Mouse (Mus musculus): ENCODE measurements at regions not wholly inside any gene's neighbourhood (a gene's known extent, or its start where the extent isn't known, plus 50 kb on each side); places are given as distances from the start of the nearest gene placed in this dataset.

- 84% methylated on average over 5 of the region's 5 CpGs for WGBS
Observed at GRCm38 (mm10) chr10:125610353-125610752, 221.1 kb upstream of the Slc16a7 start.

GRCm38 (mm10) chr10:125612773-125613172, 223.5 kb upstream of the Slc16a7 start:
- Histone ChIP-seq H3K36me3 (replicated peaks) (no peaks in the 10 kb centered on the region), H3K27ac (no peak overlapping the region), H3K4me1 (peaks cover 2% of the 10 kb centered on the region), H3K4me3 (replicated peaks) (no peak overlapping the region), H3K9me3 (no peaks in the 10 kb centered on the region), H3K27me3 (no peaks in the 10 kb centered on the region), H3K4me2 (no peak overlapping the region), H3K9ac (no peak overlapping the region)
- WGBS, result 83% methylated on average over 6 of the region's 6 CpGs
- ATAC-seq (ENCODE audit: low FRiP score), result no peak

More at GRCm38 (mm10) chr10:125610353-125610752, 221.1 kb upstream of the Slc16a7 start:
- H3K4me3 ChIP-seq (replicated peaks), result no peak overlapping the region
- ATAC-seq (ENCODE audit: low FRiP score), result no peak
- no peak overlapping the region for H3K9ac ChIP-seq
- H3K9me3 ChIP-seq, result no peaks in the 10 kb centered on the region
- H3K27ac ChIP-seq, result no peak overlapping the region
- peaks cover 5% of the 10 kb centered on the region for H3K4me1 ChIP-seq
- H3K27me3 ChIP-seq, result 0 out of 2 replicates have a peak, but pooled peaks cover 5% of the 10 kb centered on the region
- H3K36me3 ChIP-seq (replicated peaks), result no peaks in the 10 kb centered on the region
- H3K4me2 ChIP-seq, result no peak overlapping the region

DNA sequence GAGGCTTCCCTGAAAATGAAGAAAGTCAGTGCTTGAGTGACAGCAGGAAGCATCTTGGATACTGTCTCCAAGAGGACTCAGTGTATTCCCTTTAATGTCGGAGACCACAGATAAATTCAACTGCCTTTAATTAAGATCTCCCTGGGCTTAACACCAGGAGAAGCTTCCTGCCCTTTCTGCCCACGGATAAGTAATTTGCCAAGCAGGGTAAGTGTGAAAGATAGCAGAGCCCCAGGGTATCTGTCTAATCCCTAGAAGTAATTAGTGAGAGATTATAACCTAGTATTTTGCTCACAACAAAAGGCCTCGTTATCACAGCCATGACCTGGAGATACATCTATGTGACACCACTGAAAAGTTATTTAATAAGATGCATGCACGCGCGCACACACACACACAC, 232.1 kb upstream of the Slc16a7 start:
- Histone ChIP-seq H3K4me3 (replicated peaks) (no peak overlapping the region), H3K27ac (no peak overlapping the region), H3K9ac (no peak overlapping the region), H3K36me3 (replicated peaks) (no peaks in the 10 kb centered on the region), H3K4me1 (peaks cover 6% of the 10 kb centered on the region), H3K4me2 (no peak overlapping the region), H3K27me3 (no peaks in the 10 kb centered on the region), H3K9me3 (no peaks in the 10 kb centered on the region)
- WGBS, result 35% methylated on average over 6 of the region's 6 CpGs
- no peak for ATAC-seq (ENCODE audit: low FRiP score)

- no peak overlapping the region for H3K9ac ChIP-seq
- no peaks in the 10 kb centered on the region for H3K27me3 ChIP-seq
- no peaks in the 10 kb centered on the region for H3K9me3 ChIP-seq
- H3K4me2 ChIP-seq, result peak overlapping the region; percentile 22; the same call in 1 of the 2 replicates
- whole genome bisulfite sequencing, result 3% methylated on average over 7 of the region's 7 CpGs
- H3K4me3 ChIP-seq (replicated peaks), result no peak overlapping the region
- peaks cover 6% of the 10 kb centered on the region for H3K4me1 ChIP-seq
- no peaks in the 10 kb centered on the region for H3K36me3 ChIP-seq (replicated peaks)
- ATAC-seq (ENCODE audit: low FRiP score), result peak; percentile 75
- 0 out of 2 replicates have a peak overlapping the region, but pooled peaks have one; percentile 10 for H3K27ac ChIP-seq
Observed at GRCm38 (mm10) chr10:125623836-125624235, 234.6 kb upstream of the Slc16a7 start.

GRCm38 (mm10) chr10:125667906-125668305, 278.6 kb upstream of the Slc16a7 start:
- Histone ChIP-seq H3K9ac (no peak overlapping the region), H3K27me3 (no peaks in the 10 kb centered on the region), H3K9me3 (no peaks in the 10 kb centered on the region), H3K27ac (no peak overlapping the region), H3K4me1 (no peaks in the 10 kb centered on the region), H3K36me3 (replicated peaks) (no peaks in the 10 kb centered on the region), H3K4me3 (replicated peaks) (no peak overlapping the region), H3K4me2 (no peak overlapping the region)
- WGBS, result 93% methylated on average over 4 of the region's 4 CpGs
- ATAC-seq (ENCODE audit: low FRiP score), result no peak

DNA sequence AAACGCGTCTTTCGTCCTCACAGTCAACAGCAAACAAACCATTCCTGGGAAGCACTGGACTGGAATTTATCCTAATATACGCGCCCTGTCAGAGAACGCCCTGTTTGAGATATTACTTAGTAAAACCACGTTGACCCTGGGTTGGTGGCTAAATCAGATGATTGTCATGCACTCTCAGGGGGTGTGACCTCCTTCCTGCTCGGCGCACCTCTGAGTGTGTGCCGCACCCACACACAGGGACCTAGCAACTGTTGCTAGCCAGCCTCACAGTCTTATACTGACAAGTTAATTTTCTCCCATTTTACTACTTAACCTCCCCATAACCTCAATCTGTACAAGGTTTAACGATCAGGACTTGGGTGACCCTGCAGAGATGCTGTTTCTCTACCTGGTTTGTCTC, 284.4 kb upstream of the Slc16a7 start:
- Histone ChIP-seq H3K36me3 (replicated peaks) (no peaks in the 10 kb centered on the region), H3K4me1 (no peaks in the 10 kb centered on the region), H3K4me2 (no peak overlapping the region), H3K9me3 (no peaks in the 10 kb centered on the region), H3K27me3 (no peaks in the 10 kb centered on the region), H3K4me3 (replicated peaks) (no peak overlapping the region), H3K9ac (no peak overlapping the region), H3K27ac (no peak overlapping the region)
- 60% methylated on average over 11 of the region's 11 CpGs for WGBS
- peak; percentile 67; the same call in 1 of the 2 replicates for ATAC-seq (ENCODE audit: low FRiP score)

DNA sequence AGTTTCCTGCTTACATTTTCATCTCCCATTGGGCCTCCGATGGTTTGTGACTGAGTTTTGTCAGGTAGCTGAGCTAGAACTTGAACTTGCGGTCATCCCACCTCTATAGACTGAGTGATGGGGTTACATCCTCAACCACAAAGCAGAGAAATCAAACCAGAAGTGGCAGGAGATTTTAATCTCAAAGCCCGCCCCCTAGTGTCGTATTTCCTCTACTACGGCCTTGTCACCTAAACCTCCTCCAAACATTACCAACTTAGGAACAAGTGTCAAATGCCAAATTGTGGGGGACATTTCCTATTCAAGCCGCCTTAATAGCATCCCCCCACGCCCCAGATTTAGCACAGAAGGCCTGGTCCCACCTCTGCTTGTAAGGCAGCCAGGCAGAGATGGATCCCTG, 286.3 kb upstream of the Lrig3 start:
- Histone ChIP-seq H3K9me3 (no peaks in the 10 kb centered on the region), H3K9ac (no peak overlapping the region), H3K27me3 (no peaks in the 10 kb centered on the region), H3K36me3 (replicated peaks) (no peaks in the 10 kb centered on the region), H3K4me1 (no peaks in the 10 kb centered on the region), H3K4me2 (no peak overlapping the region), H3K4me3 (replicated peaks) (no peak overlapping the region), H3K27ac (no peak overlapping the region)
- 81% methylated on average over 7 of the region's 7 CpGs for WGBS
- ATAC-seq (ENCODE audit: low FRiP score), result no peak

DNA sequence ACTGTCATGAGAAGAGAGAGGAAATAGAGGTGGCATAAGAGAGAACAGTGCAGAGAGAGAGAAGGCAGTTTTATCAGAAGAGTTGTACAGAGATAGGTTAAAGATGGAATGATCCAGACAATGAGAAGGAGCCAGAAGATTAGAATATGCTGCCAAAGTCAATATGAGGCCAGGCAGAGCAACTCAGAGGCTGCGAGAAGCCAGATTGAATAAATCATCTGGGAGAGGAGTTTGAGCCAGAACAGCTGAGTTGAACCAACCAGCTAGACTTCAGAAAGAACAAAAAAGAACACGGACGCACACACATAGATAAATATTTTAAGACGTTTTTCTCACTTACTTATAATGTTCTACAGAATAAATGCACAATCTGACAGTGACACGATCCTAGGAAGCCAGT, 280.8 kb upstream of the Lrig3 start:
- H3K27me3 ChIP-seq, result no peaks in the 10 kb centered on the region
- ATAC-seq (ENCODE audit: low FRiP score), result no peak
- WGBS, result 93% methylated on average over 5 of the region's 5 CpGs
- no peak overlapping the region for H3K4me2 ChIP-seq
- no peak overlapping the region for H3K27ac ChIP-seq
- no peaks in the 10 kb centered on the region for H3K9me3 ChIP-seq
- no peaks in the 10 kb centered on the region for H3K36me3 ChIP-seq (replicated peaks)
- no peak overlapping the region for H3K9ac ChIP-seq
- no peaks in the 10 kb centered on the region for H3K4me1 ChIP-seq
- H3K4me3 ChIP-seq (replicated peaks), result no peak overlapping the region

DNA sequence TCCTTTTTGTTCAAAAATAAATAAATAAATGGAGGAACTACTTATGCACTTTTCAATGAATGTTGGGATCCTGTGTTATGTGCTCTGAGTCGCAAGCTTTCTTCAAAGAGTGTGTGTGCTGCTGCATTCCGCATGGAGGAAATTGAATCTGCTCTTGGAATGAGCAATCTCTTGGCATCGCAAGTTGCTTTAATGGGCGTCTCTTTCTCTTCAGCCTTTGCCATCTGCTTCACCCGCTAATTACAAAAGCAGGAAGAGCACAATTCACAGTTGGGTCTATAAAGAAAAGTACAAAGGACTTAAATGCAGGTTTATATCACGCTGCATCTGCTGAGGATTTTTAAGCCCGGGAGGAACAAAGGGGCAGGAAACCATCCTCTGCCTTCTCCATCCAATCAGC, 272.5 kb upstream of the Lrig3 start:
- Histone ChIP-seq H3K9ac (no peak overlapping the region), H3K27me3 (no peaks in the 10 kb centered on the region), H3K36me3 (replicated peaks) (no peaks in the 10 kb centered on the region), H3K4me1 (peaks cover 4% of the 10 kb centered on the region; the same call in 1 of the 2 replicates), H3K27ac (no peak overlapping the region), H3K9me3 (no peaks in the 10 kb centered on the region), H3K4me3 (replicated peaks) (no peak overlapping the region), H3K4me2 (no peak overlapping the region)
- WGBS, result 37% methylated on average over 7 of the region's 7 CpGs
- ATAC-seq (ENCODE audit: low FRiP score), result peak; percentile 58; the same call in 1 of the 2 replicates

- ATAC-seq (ENCODE audit: low FRiP score), result no peak
- Histone ChIP-seq H3K9me3 (no peaks in the 10 kb centered on the region), H3K27me3 (no peaks in the 10 kb centered on the region), H3K4me3 (replicated peaks) (no peak overlapping the region), H3K36me3 (replicated peaks) (no peaks in the 10 kb centered on the region), H3K4me2 (no peak overlapping the region), H3K27ac (no peak overlapping the region), H3K4me1 (peaks cover 4% of the 10 kb centered on the region; the same call in 1 of the 2 replicates), H3K9ac (no peak overlapping the region)
- 96% methylated on average over 5 of the region's 5 CpGs for WGBS
Observed at GRCm38 (mm10) chr10:125696159-125696558, 269.8 kb upstream of the Lrig3 start.

- Histone ChIP-seq H3K27ac (no peak overlapping the region), H3K4me1 (peaks cover 3% of the 10 kb centered on the region; the same call in 1 of the 2 replicates), H3K9ac (no peak overlapping the region), H3K36me3 (replicated peaks) (no peaks in the 10 kb centered on the region), H3K27me3 (no peaks in the 10 kb centered on the region), H3K9me3 (no peaks in the 10 kb centered on the region), H3K4me3 (replicated peaks) (no peak overlapping the region), H3K4me2 (no peak overlapping the region)
- ATAC-seq (ENCODE audit: low FRiP score), result peak; percentile 90
- WGBS, result 35% methylated on average over 18 of the region's 18 CpGs
Observed at GRCm38 (mm10) chr10:125725077-125725680, 240.8 kb upstream of the Lrig3 start.

DNA sequence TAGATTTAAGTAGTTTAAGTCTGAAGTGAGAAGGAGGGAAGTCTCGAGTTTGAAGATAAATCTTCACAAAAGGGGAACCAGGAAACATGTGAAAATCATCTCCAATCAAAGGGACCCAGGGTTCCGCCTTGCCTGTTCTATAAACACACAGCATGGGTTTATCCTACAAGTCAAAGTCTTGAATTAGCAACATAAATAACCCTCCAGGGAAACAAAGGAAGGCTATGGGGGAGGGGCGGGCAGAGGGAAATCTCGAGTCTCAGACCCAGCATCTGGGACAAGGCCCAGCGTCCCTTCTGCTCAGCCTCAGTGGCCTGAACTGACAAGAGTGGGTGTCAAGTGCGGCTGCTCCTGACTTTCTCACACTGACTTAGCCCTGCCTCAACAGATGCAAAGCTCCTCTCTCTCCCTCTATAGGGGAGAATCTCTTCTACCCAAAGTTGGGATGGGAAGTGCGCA, 240.3 kb upstream of the Lrig3 start:
- WGBS, result 27% methylated on average over 7 of the region's 7 CpGs
- Histone ChIP-seq H3K4me1 (peaks cover 3% of the 10 kb centered on the region; the same call in 1 of the 2 replicates), H3K36me3 (replicated peaks) (no peaks in the 10 kb centered on the region), H3K27me3 (no peaks in the 10 kb centered on the region), H3K27ac (no peak overlapping the region), H3K4me3 (replicated peaks) (no peak overlapping the region), H3K9ac (no peak overlapping the region), H3K9me3 (no peaks in the 10 kb centered on the region), H3K4me2 (no peak overlapping the region)
- peak; percentile 41; the same call in 1 of the 2 replicates for ATAC-seq (ENCODE audit: low FRiP score)

- no peaks in the 10 kb centered on the region for H3K9me3 ChIP-seq
- H3K4me1 ChIP-seq, result peaks cover 3% of the 10 kb centered on the region; the same call in 1 of the 2 replicates
- no peak overlapping the region for H3K9ac ChIP-seq
- H3K4me3 ChIP-seq (replicated peaks), result no peak overlapping the region
- no peak overlapping the region for H3K27ac ChIP-seq
- H3K36me3 ChIP-seq (replicated peaks), result no peaks in the 10 kb centered on the region
- WGBS, result 75% methylated on average over 8 of the region's 8 CpGs
- no peak for ATAC-seq (ENCODE audit: low FRiP score)
- H3K4me2 ChIP-seq, result no peak overlapping the region
- no peaks in the 10 kb centered on the region for H3K27me3 ChIP-seq
Observed at GRCm38 (mm10) chr10:125726546-125726945, 239.4 kb upstream of the Lrig3 start.

Measured in forebrain, embryonic 12.5 days (tissue).